Mouse (Mus musculus) MEL (cell line): Measurements from ENCODE around the gene Bfsp2. TPM values are rescaled to one million over a fixed set of nuclear protein-coding genes. Genes with fewer than 3 reads are reported as not detected.

Experiments used
- DNase-seq: peaks from one replicate; pipeline ENCODE4 v3.0.0; 2011; ENCODE audit warnings: low read depth, low spot score
- H3K27ac ChIP-seq: 2 replicates; pipeline ENCODE4 v1.5.1; 2012; ENCODE audit warnings: low read depth, mild to moderate bottlenecking, control low read depth, low read length, moderate library complexity; ENCODE audit not compliant: control insufficient read depth
- H3K27me3 ChIP-seq, 2 experiments: fragments of 150-350 bp in 1 of 2; sonication (generic) in 1 of 2; 2 replicates each; pipeline ENCODE4 v1.6.1; 2012; ENCODE audit warnings: low read length in 2 of 2, mild to moderate bottlenecking in 2 of 2, improper control_type of control experiment in 1 of 2, moderate library complexity in 1 of 2; ENCODE audit not compliant: insufficient read depth in 2 of 2, control insufficient read depth in 1 of 2
- H3K36me3 ChIP-seq, 2 experiments: 2 replicates each; pipeline ENCODE4 v1.6.1; 2012 to 2014; ENCODE audit warnings: low read length in 2 of 2, improper control_type of control experiment in 1 of 2, inconsistent platforms in 1 of 2, mild to moderate bottlenecking in 1 of 2; ENCODE audit not compliant: insufficient read depth in 2 of 2, control insufficient read depth in 1 of 2
- H3K4me1 ChIP-seq, 2 experiments: fragments of 150-350 bp in 1 of 2; sonication (generic) in 1 of 2; 2 replicates each; pipeline ENCODE4 v1.6.1; 2012; ENCODE audit warnings: low read length in 2 of 2, improper control_type of control experiment in 1 of 2, mild to moderate bottlenecking in 1 of 2; ENCODE audit not compliant: insufficient read depth in 2 of 2, control insufficient read depth in 1 of 2
- H3K4me3 ChIP-seq, 2 experiments: fragments of 150-350 bp in 1 of 2; sonication (generic) in 1 of 2; 2 replicates each; pipeline ENCODE4 v1.5.1; 2012; ENCODE audit warnings: low read depth in 2 of 2, low read length in 2 of 2, mild to moderate bottlenecking in 2 of 2, moderate library complexity in 2 of 2, control low read depth in 1 of 2, improper control_type of control experiment in 1 of 2; ENCODE audit not compliant: control insufficient read depth in 1 of 2, insufficient read depth in 1 of 2
- H3K79me2 ChIP-seq: 2 replicates; pipeline ENCODE4 v1.6.1; 2012; ENCODE audit warnings: mild to moderate bottlenecking, low read length, moderate library complexity; ENCODE audit not compliant: control insufficient read depth, poor library complexity, insufficient read depth
- H3K9ac ChIP-seq: 2 replicates; pipeline ENCODE4 v1.6.1; 2012; ENCODE audit warnings: low read depth, mild to moderate bottlenecking, control low read depth, low read length, moderate library complexity; ENCODE audit not compliant: control insufficient read depth, poor library complexity, severe bottlenecking
- H3K9me3 ChIP-seq: fragments of 150-350 bp; sonication (generic); replicated peaks from 2 replicates; pipeline ENCODE4 v1.6.1; 2012; ENCODE audit warnings: mild to moderate bottlenecking, low read length, improper control_type of control experiment, moderate library complexity; ENCODE audit not compliant: insufficient read depth
- BHLHE40 ChIP-seq: IDR thresholded peaks from 2 replicates; pipeline ENCODE4 v1.6.1; 2012; ENCODE audit warnings: low read depth, mild to moderate bottlenecking, inconsistent platforms, low read length, improper control_type of control experiment, borderline replicate concordance
- CTCF ChIP-seq, 3 experiments: IDR thresholded peaks in 2 of 3; conservative IDR thresholded peaks in 1 of 3; 2 replicates each; pipeline ENCODE4 v1.5.1; 2011 to 2012; ENCODE audit warnings: low read length in 3 of 3, low read depth in 2 of 3, mild to moderate bottlenecking in 2 of 3, improper control_type of control experiment in 1 of 3, inconsistent platforms in 1 of 3, mixed read lengths in 1 of 3, moderate library complexity in 1 of 3; ENCODE audit not compliant: control insufficient read depth in 1 of 3, insufficient read depth in 1 of 3, poor library complexity in 1 of 3, severe bottlenecking in 1 of 3
- E2F4 ChIP-seq: IDR thresholded peaks from 2 replicates; pipeline ENCODE4 v1.6.1; 2011; ENCODE audit warnings: low read depth, low read length, improper control_type of control experiment, borderline replicate concordance
- ELF1 ChIP-seq: IDR thresholded peaks from 2 replicates; pipeline ENCODE4 v1.6.1; 2014; ENCODE audit warnings: low read depth, mild to moderate bottlenecking, inconsistent platforms, low read length, improper control_type of control experiment, moderate library complexity
- ETS1 ChIP-seq: IDR thresholded peaks from 2 replicates; pipeline ENCODE4 v1.6.1; 2012; ENCODE audit warnings: low read depth, mild to moderate bottlenecking, inconsistent platforms, low read length, improper control_type of control experiment, moderate library complexity
- MAX ChIP-seq: IDR thresholded peaks from 2 replicates; pipeline ENCODE4 v1.6.1; 2011; ENCODE audit warnings: low read length, improper control_type of control experiment
- MEF2A ChIP-seq: IDR thresholded peaks from 2 replicates; pipeline ENCODE4 v1.6.1; 2014; ENCODE audit warnings: low read depth, mild to moderate bottlenecking, inconsistent platforms, low read length, improper control_type of control experiment; ENCODE audit not compliant: poor library complexity, insufficient replicate concordance, severe bottlenecking; ENCODE audit errors: extremely low read depth
- MYB ChIP-seq: IDR thresholded peaks from 2 replicates; pipeline ENCODE4 v1.6.1; 2011; ENCODE audit warnings: mild to moderate bottlenecking, low read depth, low read length, improper control_type of control experiment
- MYC ChIP-seq: IDR thresholded peaks from 2 replicates; pipeline ENCODE4 v1.6.1; 2011; ENCODE audit warnings: low read depth, mild to moderate bottlenecking, low read length, improper control_type of control experiment, moderate library complexity
- POLR2AphosphoS2 ChIP-seq: IDR thresholded peaks from 2 replicates; pipeline ENCODE4 v1.6.1; 2011; ENCODE audit warnings: low read length, improper control_type of control experiment
- RCOR1 ChIP-seq: IDR thresholded peaks from 2 replicates; pipeline ENCODE4 v1.6.1; 2012; ENCODE audit warnings: low read depth, mild to moderate bottlenecking, inconsistent platforms, low read length, improper control_type of control experiment
- SIN3A ChIP-seq: IDR thresholded peaks from 2 replicates; pipeline ENCODE4 v1.6.1; 2012; ENCODE audit warnings: low read length, improper control_type of control experiment, inconsistent platforms
- TAL1 ChIP-seq: IDR thresholded peaks from 2 replicates; pipeline ENCODE4 v1.6.1; 2012; ENCODE audit warnings: mild to moderate bottlenecking, inconsistent platforms, low read length, moderate library complexity, mixed read lengths
- ZC3H11A ChIP-seq: IDR thresholded peaks from 2 replicates; pipeline ENCODE4 v1.6.1; 2012; ENCODE audit warnings: low read depth, mild to moderate bottlenecking, inconsistent platforms, low read length, improper control_type of control experiment
- polyA plus RNA-seq, 2 experiments: library from polyadenylated mRNA; stranded (reverse) in 1 of 2; unstranded in 1 of 2; fragments of >175 nt in 1 of 2; fragments of >200 nt in 1 of 2; gene quantifications; 2 replicates each; pipeline versions ENCODE4 v1.2.1 to v1.2.4; 2012; ENCODE audit warnings: low replicate concordance in 2 of 2, low read depth in 1 of 2; ENCODE audit not compliant: insufficient read length in 2 of 2, insufficient read depth in 1 of 2, missing spikeins in 1 of 2
- total RNA-seq: library from RNA; depleted of rRNA; stranded (reverse); fragments of 300-350 nt; gene quantifications from 2 replicates; pipeline ENCODE4 v1.2.3, GENCODE M21; 2012

Gene Bfsp2
- total and polyA plus RNA-seq, 3 experiments: 0.27 to 2.4 TPM; not detected in 1

GRCm38 (mm10) chr9:103385600-103385999 lies 94.6 kb downstream of the Bfsp2 start:
- Histone ChIP-seq H3K36me3 (no peaks in the 10 kb centered on the region), H3K4me3 (no peak overlapping the region), H3K4me1 (no peaks in the 10 kb centered on the region), H3K9me3 (no peaks in the 10 kb centered on the region), H3K27me3 (no peaks in the 10 kb centered on the region; a peak in 1 of 4 replicates), H3K27ac (no peak overlapping the region), H3K9ac (no peak overlapping the region), H3K79me2 (no peaks in the 10 kb centered on the region)
- no peak for TF ChIP-seq ELF1
- TF ChIP-seq E2F4: no peak
- TF ChIP-seq ETS1: no peak
- no peak for TF ChIP-seq ZC3H11A
- no peak for TF ChIP-seq MYC
- TF ChIP-seq MAX: no peak
- TF ChIP-seq MYB: no peak
- no peak for TF ChIP-seq BHLHE40
- no peak for TF ChIP-seq MEF2A
- no peak for TF ChIP-seq CTCF (IDR thresholded peaks at IDR 0.05 in 2 of 3, conservative IDR thresholded peaks at IDR 0.05 in 1 of 3; ENCODE audit: control insufficient read depth in 1 of 3, insufficient read depth in 1 of 3, low read depth in 2 of 3, low read length in 3 of 3, poor library complexity in 1 of 3, severe bottlenecking in 1 of 3)
- TF ChIP-seq POLR2AphosphoS2: no peak
- TF ChIP-seq TAL1: no peak
- no peak for DNase-seq

GRCm38 (mm10) chr9:103384141-103384796 lies 96.0 kb downstream of the Bfsp2 start:
- no peak for DNase-seq
- Histone ChIP-seq H3K27me3 (no peaks in the 10 kb centered on the region; a peak in 1 of 4 replicates), H3K4me3 (no peak overlapping the region), H3K4me1 (no peaks in the 10 kb centered on the region), H3K79me2 (no peaks in the 10 kb centered on the region), H3K9ac (no peak overlapping the region), H3K36me3 (no peaks in the 10 kb centered on the region)
- TF ChIP-seq E2F4 (no peak), MAX (no peak), RCOR1 (no peak)
- TF ChIP-seq, all 39 proteins: peak for 0
- Histone ChIP-seq H3K9me3 (no peaks in the 10 kb centered on the region), H3K27ac (no peak overlapping the region)

GRCm38 (mm10) chr9:103383576-103383975 lies 96.6 kb downstream of the Bfsp2 start:
- Histone ChIP-seq H3K79me2 (no peaks in the 10 kb centered on the region), H3K9me3 (no peaks in the 10 kb centered on the region), H3K27me3 (no peaks in the 10 kb centered on the region; a peak in 1 of 4 replicates), H3K9ac (no peak overlapping the region), H3K4me3 (no peak overlapping the region), H3K36me3 (no peaks in the 10 kb centered on the region), H3K27ac (no peak overlapping the region), H3K4me1 (no peaks in the 10 kb centered on the region)
- no peak for TF ChIP-seq SIN3A
- no peak for DNase-seq
